Mouse (Mus musculus) urinary bladder, adult 18-20 months (tissue): ENCODE data around the gene Ei24.

ENCODE experiments used
- DNase-seq, 2 experiments: peaks; one replicate each; pipeline ENCODE4 v3.0.0; 2022; ENCODE audit warnings: low spot score in 2 of 2, mixed read lengths in 2 of 2

Gene Ei24

DNA sequence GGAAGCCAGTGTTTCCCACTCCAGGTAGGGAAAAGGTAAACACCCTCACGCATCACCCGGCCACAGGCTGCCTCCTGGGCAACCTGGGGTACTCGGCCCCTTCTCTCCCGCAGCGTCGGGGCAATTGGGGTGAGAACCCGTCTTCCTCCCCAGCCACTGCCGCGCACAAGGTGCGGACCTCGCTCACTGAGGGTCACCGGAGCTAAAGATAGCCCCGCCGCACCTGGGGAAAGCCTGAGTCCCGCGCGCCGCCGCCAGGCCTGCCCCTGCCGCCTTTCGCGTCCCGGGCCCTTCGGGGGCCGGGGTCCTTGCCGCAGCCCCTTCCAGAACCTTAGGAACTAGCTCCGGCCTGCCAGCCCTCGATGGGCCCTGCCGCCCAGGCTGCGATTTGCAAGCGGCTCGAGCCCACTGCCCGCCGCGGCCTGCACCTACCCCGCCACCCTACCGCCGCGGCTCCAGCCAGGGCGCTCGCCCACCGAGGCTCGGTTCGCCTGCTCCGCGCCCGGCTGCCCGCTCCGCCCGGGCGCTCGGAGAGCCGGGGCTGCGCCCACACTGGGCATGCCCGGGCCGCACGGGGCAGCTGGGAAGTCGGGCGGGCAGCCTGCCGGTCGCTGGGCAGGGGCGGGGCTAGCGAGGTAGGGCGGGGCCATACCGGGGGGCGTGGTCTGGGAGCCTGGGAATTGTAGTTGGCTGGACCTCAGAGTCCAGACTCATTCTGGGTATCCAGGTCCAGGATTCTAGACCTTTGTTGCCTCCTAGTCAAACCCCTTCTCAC, at the start of gene Ei24:
Gene Ei24, minus strand, starts transcription at position 613 of the 775 bp plus-strand sequence.
- peak; percentile 92 to 99 for DNase-seq

DNA sequence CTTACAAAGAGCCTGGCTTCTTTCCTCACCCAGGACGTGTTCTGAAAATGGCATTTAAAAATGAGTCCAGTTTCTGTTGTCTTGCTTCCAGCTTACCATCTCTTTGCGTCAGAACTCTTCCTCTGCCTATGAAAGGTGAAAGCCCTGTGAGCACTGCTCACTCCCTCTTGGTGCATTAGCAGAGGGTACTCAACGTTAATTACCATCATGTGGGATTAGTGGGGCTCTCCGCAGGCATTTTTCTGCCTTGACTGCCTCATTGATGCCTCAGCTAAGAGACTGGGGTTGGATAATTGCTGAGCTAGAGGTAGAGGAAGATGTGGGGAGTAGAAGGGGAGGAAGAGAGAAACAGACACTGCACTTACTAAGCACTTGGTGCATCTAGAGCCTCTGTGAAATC, 49.2 kb upstream of the Ei24 start:
- DNase-seq = no peak

DNA sequence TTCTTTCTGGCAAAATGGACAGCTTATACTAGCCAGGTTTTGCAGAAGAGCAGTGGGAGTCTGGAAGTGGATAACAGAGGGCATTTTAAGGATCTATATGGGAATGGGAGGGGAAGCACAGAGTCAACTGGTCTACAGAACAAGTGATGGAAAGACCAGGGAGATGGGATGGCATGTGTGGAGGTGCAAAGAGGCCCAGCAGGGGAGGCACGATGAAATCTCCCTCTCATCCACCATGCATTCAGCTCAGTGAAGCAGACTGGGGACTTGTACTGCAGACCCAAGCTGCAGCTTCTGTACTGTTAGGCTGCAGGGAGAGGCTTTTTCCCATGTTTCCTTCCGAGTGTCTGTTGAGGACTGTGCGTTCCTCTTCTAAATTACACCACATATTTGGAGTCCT, 36.7 kb upstream of the Ei24 start:
- DNase-seq = no peak

DNA sequence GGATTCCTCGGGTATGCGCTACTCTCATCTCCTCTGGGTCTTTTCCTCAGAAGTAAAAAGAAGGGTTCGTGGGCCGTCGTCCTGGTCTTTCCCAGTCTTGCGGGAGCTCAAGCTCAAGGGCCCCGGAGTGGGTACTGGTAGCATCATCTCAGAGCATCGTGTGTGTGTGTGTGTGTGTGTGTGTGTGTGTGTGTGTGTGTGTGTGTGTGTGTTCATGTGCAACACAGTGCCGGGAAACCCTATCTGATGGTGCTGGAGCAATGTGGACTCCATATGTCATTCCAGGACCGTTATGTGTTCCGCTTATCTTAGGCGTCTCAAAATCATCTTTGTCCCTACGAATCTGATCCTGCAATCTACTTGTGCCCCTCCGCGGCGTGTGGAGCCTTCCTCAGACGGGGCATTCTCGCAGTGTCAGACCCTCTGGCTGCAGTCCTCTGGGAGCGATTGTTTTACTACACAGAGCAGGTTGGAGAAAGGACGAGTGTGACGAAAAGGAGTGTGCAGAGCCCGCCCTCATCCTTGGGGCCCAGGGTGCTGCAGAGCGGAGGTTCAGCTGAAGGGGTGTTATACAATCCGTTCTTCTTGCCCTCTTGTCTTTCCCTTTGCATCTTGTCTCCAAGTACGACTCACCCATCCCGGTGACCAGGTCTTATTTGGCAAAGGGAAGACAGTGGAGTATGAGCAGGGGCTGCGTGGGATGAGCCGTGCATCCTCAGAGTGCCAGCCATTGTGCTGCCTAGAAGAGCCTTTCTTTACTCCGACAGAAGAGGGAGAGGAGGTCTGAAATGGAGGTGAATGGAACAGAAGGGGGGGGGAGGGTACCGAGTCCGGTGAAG, 36.1 kb upstream of the Ei24 start:
- DNase-seq = peak in 1 of 2 experiments; percentile 5

DNA sequence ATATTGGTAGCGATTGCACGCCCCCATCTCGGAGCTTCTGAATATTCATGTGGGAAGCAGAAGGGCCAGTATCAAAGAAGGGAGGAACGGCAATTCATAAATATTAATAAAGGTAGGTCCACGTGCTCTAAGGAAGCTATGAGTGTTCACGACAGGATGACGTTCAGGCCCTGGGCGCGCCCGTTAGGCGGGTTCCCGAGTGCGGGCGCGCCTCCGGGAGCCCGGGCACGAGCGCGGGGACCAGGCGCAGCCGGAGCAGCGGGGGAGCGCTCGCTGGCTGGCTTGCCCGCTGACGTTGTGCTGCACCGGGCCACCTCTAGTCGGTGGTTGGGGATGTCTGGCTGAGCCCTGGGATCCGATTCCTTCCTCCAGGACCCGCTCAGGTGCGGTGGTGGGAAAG, 35.3 kb upstream of the Ei24 start:
- DNase-seq = peak; percentile 42 to 47

DNA sequence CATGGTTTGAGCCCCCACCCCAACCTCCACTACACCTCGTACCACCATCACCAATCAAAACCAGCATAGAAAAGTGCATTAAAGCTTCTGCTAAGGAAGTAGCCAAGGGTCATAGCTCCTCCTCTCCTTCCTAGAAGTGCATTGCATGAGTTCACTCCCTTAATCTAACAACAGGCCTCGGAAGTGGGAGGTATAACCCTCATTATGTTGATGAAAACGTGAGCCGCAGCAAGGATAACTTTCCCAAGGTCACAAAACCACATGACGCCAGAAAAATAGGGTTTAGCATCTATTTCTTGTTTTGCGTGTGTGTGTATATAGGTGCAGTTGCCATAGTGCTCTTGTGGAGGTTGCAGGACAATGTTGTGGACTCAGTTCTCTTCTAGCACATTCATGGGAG, 34.2 kb upstream of the Ei24 start:
- no peak for DNase-seq

DNA sequence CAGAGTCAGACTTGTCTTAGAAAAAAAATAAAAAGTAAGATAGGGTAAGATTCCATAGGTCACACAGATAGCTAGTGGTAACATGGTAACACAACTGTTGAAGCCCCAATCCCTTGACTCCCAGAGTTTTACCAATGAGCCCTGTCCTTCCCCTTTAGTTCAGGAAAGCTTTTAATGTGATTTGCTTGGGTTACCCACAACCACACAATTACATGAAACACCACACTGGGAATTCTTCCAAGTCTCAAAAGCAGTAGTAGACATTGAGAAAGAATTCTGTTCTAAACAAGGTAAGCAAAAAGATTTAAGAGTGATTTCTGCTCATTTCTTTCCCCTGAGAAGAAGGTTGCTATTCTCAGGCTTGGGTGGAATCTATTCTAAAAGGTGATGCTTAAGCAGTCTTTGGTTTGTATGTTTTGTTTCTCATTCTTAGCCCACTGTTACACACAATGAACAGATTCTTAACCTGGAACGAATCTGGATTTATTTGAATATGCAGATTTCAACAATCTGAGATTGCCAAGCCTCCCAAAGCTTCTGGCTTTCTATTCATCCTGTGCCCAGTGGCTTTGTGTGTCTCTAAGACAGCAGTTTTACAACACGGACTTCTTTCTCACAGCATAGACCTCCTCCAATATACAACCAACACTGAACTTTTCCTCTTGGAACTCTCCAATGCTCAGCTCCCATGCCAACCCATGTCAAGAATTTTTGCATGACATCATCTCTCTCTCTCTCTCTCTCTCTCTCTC, 29.6 kb upstream of the Ei24 start:
- no peak for DNase-seq

DNA sequence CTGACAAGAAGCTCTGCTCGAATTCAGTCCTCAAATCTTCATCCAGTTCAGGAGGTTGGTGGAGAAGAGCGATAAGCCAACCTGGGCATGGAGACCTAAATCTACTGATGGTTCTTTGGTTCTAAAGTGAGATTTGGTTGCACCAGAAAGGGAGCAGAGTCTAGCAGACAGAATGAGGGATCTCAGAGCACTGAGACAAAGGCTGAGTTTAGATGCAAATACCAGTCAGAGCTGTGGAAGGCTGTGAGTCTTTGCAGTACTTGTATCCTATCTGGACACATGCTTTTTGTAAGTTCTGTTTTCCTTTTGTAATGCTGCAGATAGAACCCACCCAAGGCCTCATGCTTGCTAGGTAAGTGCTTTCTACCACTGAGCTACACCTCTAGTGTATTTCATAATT, 24.8 kb upstream of the Ei24 start:
- no peak for DNase-seq

DNA sequence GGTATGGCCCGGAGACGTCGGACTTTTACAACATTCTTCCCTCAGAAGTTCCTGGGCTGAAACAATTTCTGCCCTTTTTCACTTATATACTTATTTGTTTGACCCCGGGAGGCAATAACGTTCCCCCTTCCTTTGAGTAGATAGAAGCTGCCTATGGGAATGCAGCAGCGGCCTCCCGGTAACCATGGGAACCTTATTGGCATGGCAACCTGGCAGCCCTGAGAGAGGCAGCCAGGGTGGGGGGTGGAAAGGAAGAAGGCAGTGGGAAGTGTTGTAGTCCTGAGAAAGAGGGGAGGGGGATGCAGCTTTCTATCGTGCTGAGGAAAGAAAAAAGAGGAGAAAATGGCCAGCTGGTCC, 24.4 kb upstream of the Ei24 start, which contains the start of gene Fez1:
Gene Fez1, plus strand, starts transcription at position 221 of the 357 bp plus-strand sequence.
- DNase-seq = no peak

DNA sequence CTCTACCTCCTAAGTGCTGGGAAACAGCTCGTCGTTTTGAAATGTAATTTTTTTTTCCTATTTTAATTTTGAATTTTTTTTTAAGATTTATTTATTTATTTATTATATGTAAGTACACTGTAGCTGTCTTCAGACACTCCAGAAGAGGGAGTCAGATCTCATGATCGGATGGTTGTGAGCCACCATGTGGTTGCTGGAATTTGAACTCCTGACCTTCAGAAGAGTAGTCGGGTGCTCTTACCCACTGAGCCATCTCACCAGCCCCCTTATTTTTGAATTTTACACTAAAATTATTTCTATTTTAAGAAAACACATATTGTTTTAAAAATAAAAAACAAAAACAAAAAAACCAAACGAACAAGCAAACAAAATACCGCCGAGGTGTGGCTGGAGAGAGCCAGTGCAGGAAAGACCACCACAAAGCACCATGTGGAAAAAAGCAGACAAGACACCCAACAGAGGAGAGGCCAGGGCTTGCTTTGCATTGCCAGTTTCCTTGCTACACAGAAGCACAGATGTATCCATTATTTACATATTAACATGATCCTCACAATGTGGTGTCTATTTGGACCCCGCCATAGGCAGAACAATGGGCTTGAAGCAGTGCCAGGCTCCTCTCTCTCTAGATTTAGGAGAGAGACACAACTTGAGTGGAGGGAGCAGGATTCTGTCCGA, 23.9 kb upstream of the Ei24 start:
- DNase-seq = no peak

DNA sequence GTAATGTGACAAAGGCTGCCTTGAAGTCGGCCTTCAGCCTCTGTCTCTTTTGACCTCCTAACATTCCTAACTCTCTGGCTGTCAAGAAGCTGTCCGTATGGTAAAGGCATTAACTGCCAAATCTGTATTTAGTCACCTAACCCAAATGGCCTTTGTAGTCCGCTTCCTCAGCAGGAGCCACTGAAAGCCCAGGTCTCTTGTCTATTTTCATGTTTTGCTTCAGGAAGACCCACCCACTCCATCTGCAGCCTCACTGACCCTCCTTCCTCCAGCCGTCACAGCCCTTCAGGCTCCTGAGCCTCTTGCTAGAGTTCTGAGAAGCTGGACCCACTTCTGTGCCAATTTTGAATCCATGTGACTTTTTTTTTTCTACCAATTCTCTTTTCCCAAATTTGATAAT, 21.7 kb upstream of the Ei24 start:
- DNase-seq = no peak

DNA sequence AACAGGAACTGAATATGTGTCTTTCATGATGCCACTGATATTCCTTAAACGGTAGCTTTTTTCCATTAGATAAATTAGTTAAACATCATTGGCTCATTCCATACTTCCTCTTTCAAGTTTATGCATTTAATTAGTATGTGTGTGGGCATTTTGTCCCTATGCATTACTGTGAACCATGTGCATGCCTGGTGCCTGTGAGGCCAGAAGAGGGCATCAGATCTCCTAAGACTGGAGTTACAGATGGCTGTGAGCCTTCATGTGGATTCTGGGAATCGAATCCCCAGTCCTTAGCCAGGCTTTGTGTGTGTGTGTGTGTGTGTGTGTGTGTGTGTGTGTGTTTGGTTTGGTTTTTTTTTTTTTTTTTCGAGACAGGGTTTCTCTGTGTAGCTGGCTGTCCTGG, 17.3 kb upstream of the Ei24 start:
- DNase-seq = no peak

DNA sequence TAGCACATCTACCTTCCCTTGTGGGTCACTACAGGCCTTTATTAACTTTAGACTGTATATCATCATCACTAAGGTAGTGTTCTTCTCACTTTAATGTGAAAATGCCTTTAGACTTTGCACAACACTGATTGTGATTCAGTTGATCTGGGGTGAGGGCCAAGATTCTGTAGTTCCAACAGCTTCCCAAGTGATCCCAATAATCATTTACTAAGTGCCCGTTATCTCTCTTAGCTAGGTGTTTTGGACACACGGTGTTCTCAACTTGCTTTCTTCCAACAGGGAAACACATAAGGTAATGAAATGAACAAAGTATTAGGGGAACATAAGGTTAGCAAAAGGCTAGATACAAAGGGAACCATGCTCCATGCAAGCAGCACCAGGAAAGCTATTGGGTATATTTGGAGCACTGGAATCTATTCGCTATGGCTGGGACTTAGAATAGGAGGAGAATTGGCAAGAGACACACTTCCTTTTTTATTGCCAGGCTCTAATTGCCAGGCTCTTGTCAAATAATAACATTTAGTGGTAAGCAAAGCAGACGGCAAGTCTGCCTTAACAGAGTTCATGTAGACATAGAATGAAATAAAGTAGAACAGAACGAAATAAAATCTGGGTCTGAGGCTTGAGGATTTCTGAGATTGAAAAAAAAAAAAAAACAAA, 11.1 kb upstream of the Ei24 start:
- no peak for DNase-seq

DNA sequence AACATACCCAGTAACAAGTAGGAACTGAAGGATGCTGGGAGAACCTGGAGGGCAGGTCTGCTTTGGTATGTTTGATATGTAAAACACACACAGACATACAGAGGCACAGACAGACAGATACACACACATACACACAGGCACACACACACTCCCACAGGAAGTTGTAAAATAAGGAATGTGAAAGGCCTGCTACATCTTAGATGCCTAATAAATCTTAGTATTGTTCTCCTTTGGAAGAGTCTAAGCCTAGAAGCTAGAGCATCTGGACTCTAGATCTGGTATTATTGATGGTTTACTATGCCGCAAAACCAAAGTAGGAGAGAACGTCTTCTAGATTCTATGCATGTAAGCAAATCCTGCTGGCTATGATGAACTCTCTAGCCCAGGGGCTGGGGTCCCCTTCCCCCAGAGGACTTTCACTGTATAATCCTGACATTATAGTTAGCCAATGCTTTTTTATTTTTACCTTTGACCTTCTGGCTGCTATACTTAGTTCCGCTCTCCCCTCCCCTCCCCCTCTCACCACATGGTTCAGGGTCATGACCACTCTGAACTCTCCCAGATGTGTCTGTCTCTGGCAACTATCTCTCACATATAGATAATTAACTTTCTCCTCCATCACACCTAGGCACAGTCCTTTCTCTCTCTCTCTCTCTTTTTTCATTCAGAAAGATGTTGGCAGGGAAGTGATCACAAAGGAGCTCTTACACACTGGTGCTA, 8.2 kb upstream of the Ei24 start:
- no peak for DNase-seq

DNA sequence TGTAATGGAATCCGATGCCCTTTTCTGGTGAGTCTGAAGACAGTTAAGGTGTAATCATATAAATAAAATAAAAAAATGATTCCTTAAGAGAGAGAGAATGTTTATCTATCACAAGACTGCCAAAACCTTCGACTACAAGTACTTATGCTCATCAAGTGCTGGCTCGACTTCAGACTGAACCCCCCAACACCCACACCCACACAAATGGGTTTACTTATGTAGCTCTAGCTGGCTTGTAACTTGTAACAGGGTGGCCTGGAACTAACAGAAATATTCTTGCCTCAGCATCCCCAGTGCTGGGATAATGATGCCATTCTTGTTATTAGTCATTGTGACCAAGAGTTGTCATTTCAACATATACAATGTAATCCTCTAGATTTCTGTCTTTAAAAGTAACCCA, 6.7 kb upstream of the Ei24 start:
- no peak for DNase-seq

DNA sequence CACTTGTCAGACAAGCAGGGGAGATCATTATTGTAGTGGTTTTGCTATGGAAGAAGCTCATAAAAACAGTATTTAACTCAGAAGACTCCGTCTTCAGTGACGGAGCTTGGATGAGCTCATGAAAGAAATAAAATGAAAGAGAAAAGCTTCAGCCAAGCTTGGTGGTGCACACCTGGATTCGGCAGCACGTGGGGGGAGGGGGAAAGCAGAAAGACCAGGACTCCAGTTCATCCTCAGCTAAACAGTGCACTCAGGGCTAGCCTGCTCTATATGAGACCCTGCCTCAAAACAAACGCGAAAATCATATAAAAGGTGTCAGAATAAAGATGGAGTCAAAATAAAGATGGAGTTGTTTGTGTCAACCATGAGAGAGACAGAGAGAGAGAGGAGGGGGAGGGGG, 6.2 kb upstream of the Ei24 start:
- no peak for DNase-seq

DNA sequence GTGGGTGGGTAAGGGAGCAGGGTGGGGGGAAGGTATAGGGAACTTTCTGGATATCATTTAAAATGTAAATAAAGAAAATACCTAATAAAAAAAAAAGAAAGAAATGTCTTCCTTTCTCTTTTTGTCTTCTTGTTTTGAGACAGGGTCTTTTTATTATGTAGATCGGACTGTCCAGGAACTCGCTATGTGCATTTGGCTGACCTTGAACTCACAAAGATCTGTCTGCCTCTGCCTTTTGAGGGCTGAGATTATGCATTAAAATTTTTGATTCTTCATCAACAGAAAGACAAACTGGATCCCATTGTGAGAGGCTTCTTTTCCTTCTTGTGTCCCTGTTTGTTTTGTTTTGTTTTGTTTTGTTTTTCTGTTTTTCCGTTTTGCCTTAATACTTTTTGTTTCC, 5.8 kb upstream of the Ei24 start:
- DNase-seq = no peak

DNA sequence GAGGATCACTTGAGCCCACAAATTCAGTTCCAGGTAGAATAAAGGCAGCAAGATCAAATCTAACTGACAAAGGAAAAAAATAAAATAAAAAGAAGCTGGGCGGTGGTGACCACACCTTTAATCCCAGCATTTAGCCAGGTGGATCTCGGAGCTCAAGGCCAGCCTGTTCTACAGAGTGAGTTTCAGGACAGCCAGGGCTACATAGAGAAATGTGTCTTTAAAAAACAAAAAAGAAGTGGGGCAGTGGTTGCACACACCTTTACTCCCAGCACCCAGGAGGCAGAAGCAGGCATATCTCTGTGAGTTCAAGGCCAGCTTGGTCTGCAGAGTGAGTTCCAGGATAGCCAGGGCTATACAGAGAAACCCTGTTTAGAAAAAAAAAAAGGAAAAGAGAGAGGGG, 4.8 kb upstream of the Ei24 start:
- DNase-seq = no peak

DNA sequence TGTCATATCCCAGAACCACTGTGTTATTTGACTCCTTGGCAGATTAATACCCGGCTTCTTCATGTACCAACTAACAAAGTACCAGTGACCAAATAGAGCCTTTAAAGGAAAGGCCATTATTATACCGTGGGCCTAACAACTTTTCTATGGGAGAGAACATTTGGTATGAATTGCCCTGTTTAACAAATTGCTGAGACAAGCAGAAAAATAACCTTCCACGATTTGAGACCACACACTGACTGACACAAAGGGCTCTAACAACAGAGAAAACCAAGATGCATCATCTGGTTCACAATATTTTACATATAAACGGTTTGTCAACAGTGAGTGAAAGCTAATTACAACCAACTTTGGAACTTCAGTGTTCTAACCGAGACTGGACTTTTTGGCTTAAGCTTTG, 969 bp downstream of the Ei24 start:
- DNase-seq = no peak

DNA sequence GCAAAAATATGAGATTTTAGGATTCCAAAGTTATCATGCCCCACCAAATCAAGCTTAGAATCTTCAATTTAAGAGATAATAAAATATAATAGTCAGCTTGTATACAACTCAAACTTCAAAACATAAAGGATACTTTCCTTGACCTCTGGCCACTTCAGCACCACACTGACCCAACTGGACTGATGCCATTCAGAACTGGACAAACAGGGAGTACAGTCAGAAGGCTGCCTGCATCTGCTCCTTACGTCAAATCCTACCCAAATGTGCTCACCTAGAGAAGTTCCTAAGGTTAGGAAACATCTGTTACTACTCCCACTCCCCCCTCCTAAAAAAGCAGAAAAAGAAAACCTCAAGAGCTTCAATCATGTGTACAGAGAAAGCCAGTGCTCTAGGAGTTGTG, 1.6 kb downstream of the Ei24 start:
- DNase-seq = peak; percentile 11 to 12

DNA sequence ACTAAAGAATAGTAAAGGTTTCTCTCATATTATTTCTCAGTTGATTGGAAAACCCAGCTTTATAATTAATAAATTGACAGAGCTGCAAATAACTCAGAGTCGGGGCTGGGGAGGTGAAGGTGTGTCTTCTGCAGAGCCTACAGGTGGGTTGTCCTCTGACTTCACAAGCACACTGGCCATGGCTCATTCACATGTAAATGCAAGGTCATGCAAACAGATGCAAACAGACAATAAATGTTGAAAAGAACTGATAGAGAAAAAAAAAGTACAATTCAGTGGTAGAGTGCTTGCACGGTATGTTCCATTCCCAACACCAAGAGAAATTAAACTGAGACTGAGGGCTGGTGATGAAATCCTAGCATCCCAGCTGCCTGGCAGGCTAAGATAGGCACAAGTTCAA, 2.7 kb downstream of the Ei24 start:
- no peak for DNase-seq
